Mouse (Mus musculus): Measurements from ENCODE around the gene Ndufv1. TPM values are rescaled to one million over a fixed set of nuclear protein-coding genes. Genes with fewer than 3 reads are reported as not detected.

Gene Ndufv1
- polyA plus RNA-seq, 1 experiment from 2014 or later = 262 TPM

GRCm38 (mm10) chr19:3991966-3992365 lies 20.6 kb downstream of the Ndufv1 start:
- Histone ChIP-seq H3K27me3 (ENCODE audit: control insufficient read depth, insufficient read depth, low read length) (no peaks in the 10 kb centered on the region), H3K9me3 (ENCODE audit: control insufficient read depth, low read length) (no peaks in the 10 kb centered on the region), H3K4me1 (ENCODE audit: control insufficient read depth, insufficient read depth, low read length) (no peaks in the 10 kb centered on the region), H3K4me3 (ENCODE audit: low read depth, low read length) (no peak overlapping the region), H3K4me2 (ENCODE audit: low read depth, low read length) (no peak overlapping the region), H3K9ac (replicated peaks; ENCODE audit: low read depth, low read length) (no peak overlapping the region), H3K27ac (ENCODE audit: low read depth, low read length) (no peak overlapping the region), H3K36me3 (ENCODE audit: control insufficient read depth, insufficient read depth, low read length) (no peaks in the 10 kb centered on the region)
- no peak for ATAC-seq (ENCODE audit: low read depth)
- 91% methylated on average over 3 of the region's 3 CpGs for WGBS

GRCm38 (mm10) chr19:3991562-3991961 lies 21.0 kb downstream of the Ndufv1 start:
- H3K9ac ChIP-seq (replicated peaks; ENCODE audit: low read depth, low read length) = no peak overlapping the region
- no peaks in the 10 kb centered on the region for H3K36me3 ChIP-seq (ENCODE audit: control insufficient read depth, insufficient read depth, low read length)
- WGBS = 98% methylated on average over 3 of the region's 3 CpGs
- no peaks in the 10 kb centered on the region for H3K27me3 ChIP-seq (ENCODE audit: control insufficient read depth, insufficient read depth, low read length)
- H3K4me2 ChIP-seq (ENCODE audit: low read depth, low read length) = no peak overlapping the region
- no peaks in the 10 kb centered on the region for H3K4me1 ChIP-seq (ENCODE audit: control insufficient read depth, insufficient read depth, low read length)
- H3K4me3 ChIP-seq (ENCODE audit: low read depth, low read length) = no peak overlapping the region
- no peaks in the 10 kb centered on the region for H3K9me3 ChIP-seq (ENCODE audit: control insufficient read depth, low read length)
- H3K27ac ChIP-seq (ENCODE audit: low read depth, low read length) = no peak overlapping the region
- ATAC-seq (ENCODE audit: low read depth) = no peak

GRCm38 (mm10) chr19:3990804-3991203 lies 21.8 kb downstream of the Ndufv1 start:
- Histone ChIP-seq H3K27ac (ENCODE audit: low read depth, low read length) (no peak overlapping the region), H3K27me3 (ENCODE audit: control insufficient read depth, insufficient read depth, low read length) (no peaks in the 10 kb centered on the region), H3K4me1 (ENCODE audit: control insufficient read depth, insufficient read depth, low read length) (no peaks in the 10 kb centered on the region), H3K36me3 (ENCODE audit: control insufficient read depth, insufficient read depth, low read length) (no peaks in the 10 kb centered on the region), H3K4me3 (ENCODE audit: low read depth, low read length) (no peak overlapping the region), H3K9me3 (ENCODE audit: control insufficient read depth, low read length) (no peaks in the 10 kb centered on the region), H3K9ac (replicated peaks; ENCODE audit: low read depth, low read length) (no peak overlapping the region), H3K4me2 (ENCODE audit: low read depth, low read length) (no peak overlapping the region)
- WGBS = 44% methylated on average over 6 of the region's 6 CpGs
- no peak for ATAC-seq (ENCODE audit: low read depth)

GRCm38 (mm10) chr19:3988750-3989149 lies 23.9 kb downstream of the Ndufv1 start:
- Histone ChIP-seq H3K9ac (replicated peaks; ENCODE audit: low read depth, low read length) (no peak overlapping the region), H3K9me3 (ENCODE audit: control insufficient read depth, low read length) (no peaks in the 10 kb centered on the region), H3K4me3 (ENCODE audit: low read depth, low read length) (no peak overlapping the region), H3K36me3 (ENCODE audit: control insufficient read depth, insufficient read depth, low read length) (no peaks in the 10 kb centered on the region), H3K4me2 (ENCODE audit: low read depth, low read length) (no peak overlapping the region), H3K4me1 (ENCODE audit: control insufficient read depth, insufficient read depth, low read length) (0 out of 2 replicates have a peak, but pooled peaks cover 3% of the 10 kb centered on the region), H3K27ac (ENCODE audit: low read depth, low read length) (no peak overlapping the region), H3K27me3 (ENCODE audit: control insufficient read depth, insufficient read depth, low read length) (no peaks in the 10 kb centered on the region)
- 86% methylated on average over 4 of the region's 4 CpGs for WGBS
- no peak for ATAC-seq (ENCODE audit: low read depth)

GRCm38 (mm10) chr19:3988066-3988465 lies 24.5 kb downstream of the Ndufv1 start:
- Histone ChIP-seq H3K27ac (ENCODE audit: low read depth, low read length) (no peak overlapping the region), H3K4me3 (ENCODE audit: low read depth, low read length) (no peak overlapping the region), H3K27me3 (ENCODE audit: control insufficient read depth, insufficient read depth, low read length) (no peaks in the 10 kb centered on the region), H3K4me2 (ENCODE audit: low read depth, low read length) (no peak overlapping the region), H3K9me3 (ENCODE audit: control insufficient read depth, low read length) (no peaks in the 10 kb centered on the region), H3K4me1 (ENCODE audit: control insufficient read depth, insufficient read depth, low read length) (0 out of 2 replicates have a peak, but pooled peaks cover 3% of the 10 kb centered on the region), H3K36me3 (ENCODE audit: control insufficient read depth, insufficient read depth, low read length) (no peaks in the 10 kb centered on the region), H3K9ac (replicated peaks; ENCODE audit: low read depth, low read length) (no peak overlapping the region)
- WGBS = 90% methylated on average over 14 of the region's 14 CpGs
- ATAC-seq (ENCODE audit: low read depth) = no peak

GRCm38 (mm10) chr19:3986334-3986733 lies 26.3 kb downstream of the Ndufv1 start, which contains the start of gene Acy3:
Gene Acy3, plus strand, starts transcription at chr19:3986570.
- H3K4me2 ChIP-seq (ENCODE audit: low read depth, low read length) = no peak within 1 kb of the TSS
- no peak within 1 kb of the TSS for H3K4me3 ChIP-seq (ENCODE audit: low read depth, low read length)
- no peaks in the 10 kb centered on the region for H3K36me3 ChIP-seq (ENCODE audit: control insufficient read depth, insufficient read depth, low read length)
- no peak within 1 kb of the TSS for H3K27ac ChIP-seq (ENCODE audit: low read depth, low read length)
- H3K9me3 ChIP-seq (ENCODE audit: control insufficient read depth, low read length) = no peaks in the 10 kb centered on the region
- 15% methylated on average over 8 of the region's 8 CpGs for WGBS
- no peak within 1 kb of the TSS for H3K9ac ChIP-seq (replicated peaks; ENCODE audit: low read depth, low read length)
- H3K27me3 ChIP-seq (ENCODE audit: control insufficient read depth, insufficient read depth, low read length) = no peaks in the 10 kb centered on the region
- ATAC-seq (ENCODE audit: low read depth) = no peak
- H3K4me1 ChIP-seq (ENCODE audit: control insufficient read depth, insufficient read depth, low read length) = 0 out of 2 replicates have a peak, but pooled peaks cover 3% of the 10 kb centered on the region

GRCm38 (mm10) chr19:3985261-3985681 lies 27.3 kb downstream of the Ndufv1 start:
- Histone ChIP-seq H3K4me3 (ENCODE audit: low read depth, low read length) (no peak overlapping the region), H3K27ac (ENCODE audit: low read depth, low read length) (no peak overlapping the region), H3K4me2 (ENCODE audit: low read depth, low read length) (no peak overlapping the region), H3K36me3 (ENCODE audit: control insufficient read depth, insufficient read depth, low read length) (no peaks in the 10 kb centered on the region), H3K9me3 (ENCODE audit: control insufficient read depth, low read length) (no peaks in the 10 kb centered on the region), H3K9ac (replicated peaks; ENCODE audit: low read depth, low read length) (no peak overlapping the region), H3K27me3 (ENCODE audit: control insufficient read depth, insufficient read depth, low read length) (no peaks in the 10 kb centered on the region), H3K4me1 (ENCODE audit: control insufficient read depth, insufficient read depth, low read length) (0 out of 2 replicates have a peak, but pooled peaks cover 3% of the 10 kb centered on the region)
- ATAC-seq (ENCODE audit: low read depth) = 0 out of 2 replicates have a peak, but pooled peaks have one; percentile 38
- WGBS = 19% methylated on average over 8 of the region's 8 CpGs

- no peak overlapping the region for H3K4me2 ChIP-seq (ENCODE audit: low read depth, low read length)
- no peaks in the 10 kb centered on the region for H3K27me3 ChIP-seq (ENCODE audit: control insufficient read depth, insufficient read depth, low read length)
- H3K9me3 ChIP-seq (ENCODE audit: control insufficient read depth, low read length) = no peaks in the 10 kb centered on the region
- H3K4me3 ChIP-seq (ENCODE audit: low read depth, low read length) = no peak overlapping the region
- 0 out of 2 replicates have a peak, but pooled peaks cover 3% of the 10 kb centered on the region for H3K4me1 ChIP-seq (ENCODE audit: control insufficient read depth, insufficient read depth, low read length)
- H3K36me3 ChIP-seq (ENCODE audit: control insufficient read depth, insufficient read depth, low read length) = no peaks in the 10 kb centered on the region
- no peak overlapping the region for H3K27ac ChIP-seq (ENCODE audit: low read depth, low read length)
- 42% methylated on average over 9 of the region's 9 CpGs for WGBS
- no peak for ATAC-seq (ENCODE audit: low read depth)
- no peak overlapping the region for H3K9ac ChIP-seq (replicated peaks; ENCODE audit: low read depth, low read length)
These were observed 28.9 kb downstream of the Ndufv1 start for GRCm38 (mm10) chr19:3983527-3984200.

- Histone ChIP-seq H3K9me3 (ENCODE audit: control insufficient read depth, low read length) (no peaks in the 10 kb centered on the region), H3K27me3 (ENCODE audit: control insufficient read depth, insufficient read depth, low read length) (no peaks in the 10 kb centered on the region), H3K9ac (replicated peaks; ENCODE audit: low read depth, low read length) (no peak overlapping the region), H3K4me2 (ENCODE audit: low read depth, low read length) (no peak overlapping the region), H3K27ac (ENCODE audit: low read depth, low read length) (no peak overlapping the region), H3K4me1 (ENCODE audit: control insufficient read depth, insufficient read depth, low read length) (0 out of 2 replicates have a peak, but pooled peaks cover 3% of the 10 kb centered on the region), H3K36me3 (ENCODE audit: control insufficient read depth, insufficient read depth, low read length) (no peaks in the 10 kb centered on the region), H3K4me3 (ENCODE audit: low read depth, low read length) (no peak overlapping the region)
- WGBS = 80% methylated on average over 9 of the region's 9 CpGs
- ATAC-seq (ENCODE audit: low read depth) = no peak
These were observed 31.7 kb downstream of the Ndufv1 start for GRCm38 (mm10) chr19:3980917-3981316.
